ENCODE assay signal across 8 mouse cellular contexts in the genomic region with DNA sequence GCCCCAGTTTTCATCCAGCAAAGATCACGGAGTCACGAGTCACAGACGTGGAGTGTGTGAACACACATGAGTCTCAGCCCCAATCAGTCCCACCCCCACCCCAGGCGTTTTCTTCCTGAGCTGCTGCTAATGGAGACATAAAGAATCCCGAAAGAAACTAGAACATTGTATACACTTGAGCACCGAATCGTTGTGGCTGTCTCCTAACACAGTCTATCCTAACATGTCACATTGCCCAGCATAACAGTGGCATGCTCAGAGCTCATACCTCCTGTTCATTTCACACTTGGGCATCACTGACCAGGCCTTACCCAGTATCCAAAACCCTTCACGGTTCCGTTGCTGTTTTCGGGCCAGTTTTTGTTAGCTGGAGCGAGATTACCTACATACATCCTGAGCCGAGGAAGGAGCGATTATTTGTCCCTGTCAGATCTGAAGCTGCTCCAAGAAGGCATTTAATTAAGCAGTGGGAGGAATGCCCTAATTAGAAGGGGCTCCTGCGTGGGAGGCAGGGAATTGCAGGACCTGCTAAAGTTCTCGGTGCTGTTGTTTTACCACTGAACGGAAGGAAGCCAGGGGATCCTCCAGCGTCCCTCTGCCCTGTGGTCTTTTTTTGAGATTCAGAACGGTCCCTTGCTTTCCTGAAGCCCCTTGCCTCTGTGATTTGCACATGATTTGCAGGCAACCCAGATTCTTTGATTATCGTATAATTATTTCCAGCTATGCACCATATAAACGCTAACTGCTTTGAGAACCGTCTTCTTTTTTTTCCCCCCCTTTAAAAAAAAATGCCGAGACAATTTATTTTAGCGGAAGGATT. TPM values are rescaled to one million over a fixed set of nuclear protein-coding genes. Genes with fewer than 3 reads are reported as not detected.
DNase-seq lines count a peak whose midpoint lies in the region; ATAC-seq and TF ChIP-seq lines count a peak whose summit lies in the region.

No protein-coding gene starts in this region.

- 16% methylated on average over 23 of the region's 23 CpGs for WGBS in kidney, embryonic 16.5 days
- 27% methylated on average over 23 of the region's 23 CpGs for WGBS in heart, embryonic 16.5 days
- 15% methylated on average over 23 of the region's 23 CpGs for WGBS in limb, embryonic 15.5 days
- 24% methylated on average over 23 of the region's 23 CpGs for WGBS in stomach, postnatal 0 days

- ATAC-seq in kidney, embryonic 16.5 days (ENCODE audit: low FRiP score, low TSS enrichment) = peak; percentile 33
- ATAC-seq in heart, embryonic 16.5 days (replicated peaks; ENCODE audit: extremely low read depth, insufficient read depth, low FRiP score) = no peak
- no peak for ATAC-seq in limb, embryonic 15.5 days (ENCODE audit: insufficient number of reproducible peaks, low FRiP score, low TSS enrichment, low read depth)
- no peak for ATAC-seq in stomach, postnatal 0 days (ENCODE audit: low FRiP score, low TSS enrichment)
- ATAC-seq in monocyte, adult 5-6 weeks (replicated peaks; ENCODE audit: insufficient number of reproducible peaks, low FRiP score, low TSS enrichment, poor library complexity, severe bottlenecking) = no peak

- H3K27me3 ChIP-seq in kidney, embryonic 16.5 days (ENCODE audit: insufficient read depth, low read length) = no peaks in the 10 kb centered on the region
- no peaks in the 10 kb centered on the region for H3K27me3 ChIP-seq in heart, embryonic 16.5 days (ENCODE audit: control insufficient read depth, insufficient read depth, low read length)
- no peaks in the 10 kb centered on the region for H3K27me3 ChIP-seq in limb, embryonic 15.5 days
- no peaks in the 10 kb centered on the region for H3K27me3 ChIP-seq in stomach, postnatal 0 days (ENCODE audit: control insufficient read depth, insufficient read depth, low read length)

- TF ChIP-seq CTCF in stomach, postnatal 0 days (IDR thresholded peaks at IDR 0.05; ENCODE audit: low read depth) = no peak

- DNase-seq in kidney, adult 18-20 months = no peak
- DNase-seq in cerebellum, postnatal 14 days = peak; percentile 19 to 44
- DNase-seq in stomach, postnatal 0 days (ENCODE audit: low spot score) = no peak
- DNase-seq in gastrocnemius, postnatal 14 days = no peak

- peaks cover 16% of the 10 kb centered on the region; the same call in 1 of the 2 replicates for H3K4me1 ChIP-seq in kidney, embryonic 16.5 days (ENCODE audit: insufficient read depth, low read length)
- H3K4me1 ChIP-seq in heart, embryonic 16.5 days (ENCODE audit: control insufficient read depth, insufficient read depth, low read length) = peaks cover 15% of the 10 kb centered on the region
- H3K4me1 ChIP-seq in limb, embryonic 15.5 days = peaks cover 13% of the 10 kb centered on the region; the same call in 1 of the 2 replicates
- H3K4me1 ChIP-seq in stomach, postnatal 0 days (replicated peaks; ENCODE audit: control insufficient read depth, insufficient read depth) = no peaks in the 10 kb centered on the region

- H3K9ac ChIP-seq in kidney, embryonic 16.5 days (replicated peaks; ENCODE audit: low read length) = peak overlapping the region; percentile 30
- H3K9ac ChIP-seq in heart, embryonic 16.5 days (ENCODE audit: low read length) = peak overlapping the region; percentile 55
- H3K9ac ChIP-seq in limb, embryonic 15.5 days = no peak overlapping the region
- peak overlapping the region; percentile 31; the same call in 1 of the 2 replicates for H3K9ac ChIP-seq in stomach, postnatal 0 days (ENCODE audit: low read length)

- no peaks in the 10 kb centered on the region for H3K9me3 ChIP-seq in kidney, embryonic 16.5 days (ENCODE audit: low read length)
- no peaks in the 10 kb centered on the region for H3K9me3 ChIP-seq in heart, embryonic 16.5 days (replicated peaks; ENCODE audit: control insufficient read depth, low read length)
- H3K9me3 ChIP-seq in limb, embryonic 15.5 days = no peaks in the 10 kb centered on the region
- H3K9me3 ChIP-seq in stomach, postnatal 0 days (ENCODE audit: control insufficient read depth, low read length) = no peaks in the 10 kb centered on the region

- peak overlapping the region; percentile 37 for H3K4me3 ChIP-seq in kidney, embryonic 16.5 days (ENCODE audit: low read length)
- H3K4me3 ChIP-seq in heart, embryonic 16.5 days (ENCODE audit: low read length) = peak overlapping the region; percentile 23
- peak overlapping the region; percentile 20 for H3K4me3 ChIP-seq in limb, embryonic 15.5 days
- H3K4me3 ChIP-seq in stomach, postnatal 0 days (ENCODE audit: low read depth, low read length) = peak overlapping the region; percentile 22

- intact Hi-C loops in gastrocnemius, postnatal 14 days (cut with DNase I; ENCODE audit: low total_unique reads) = no loop called here

- TF ChIP-seq EP300 in stomach, postnatal 0 days (optimal IDR thresholded peaks at IDR 0.05) = no peak

- H3K36me3 ChIP-seq in kidney, embryonic 16.5 days (ENCODE audit: insufficient read depth, low read length) = no peaks in the 10 kb centered on the region
- no peaks in the 10 kb centered on the region for H3K36me3 ChIP-seq in heart, embryonic 16.5 days (ENCODE audit: control insufficient read depth, insufficient read depth)
- no peaks in the 10 kb centered on the region for H3K36me3 ChIP-seq in limb, embryonic 15.5 days
- no peaks in the 10 kb centered on the region for H3K36me3 ChIP-seq in stomach, postnatal 0 days (ENCODE audit: control insufficient read depth, insufficient read depth, low read length)

- H3K4me2 ChIP-seq in kidney, embryonic 16.5 days (replicated peaks; ENCODE audit: low read depth, low read length) = peak overlapping the region; percentile 65
- peak overlapping the region; percentile 60 for H3K4me2 ChIP-seq in heart, embryonic 16.5 days (ENCODE audit: low read depth, low read length)
- H3K4me2 ChIP-seq in limb, embryonic 15.5 days = peak overlapping the region; percentile 44
- H3K4me2 ChIP-seq in stomach, postnatal 0 days (replicated peaks; ENCODE audit: low read depth) = peak overlapping the region; percentile 54

- no peak overlapping the region for H3K27ac ChIP-seq in kidney, embryonic 16.5 days (ENCODE audit: low read length)
- no peak overlapping the region for H3K27ac ChIP-seq in heart, embryonic 16.5 days (ENCODE audit: low read length)
- no peak overlapping the region for H3K27ac ChIP-seq in limb, embryonic 15.5 days
- no peak overlapping the region for H3K27ac ChIP-seq in stomach, postnatal 0 days (replicated peaks)

RNA-seq across cellular contexts. Expression of a gene that starts 53.4 kb away (rescaled TPM):
- 203 and 209 TPM in 2 replicates for polyA plus RNA-seq in kidney, embryonic 16.5 days (2015; fragmentation: Nextera tagmentation; extraction: Ambion mirVana)
- polyA plus RNA-seq in heart, embryonic 16.5 days (2015; fragmentation: Nextera tagmentation; extraction: Ambion mirVana) = 104 and 115 TPM in 2 replicates
- 186 and 213 TPM in 2 replicates for polyA plus RNA-seq in limb, embryonic 15.5 days (2015; fragmentation: Nextera tagmentation; extraction: Ambion mirVana)
- 85.1 and 90.6 TPM in 2 replicates for polyA plus RNA-seq in stomach, postnatal 0 days (2015; fragmentation: Nextera tagmentation; extraction: Ambion mirVana)
- 260 to 307 TPM (median 290 TPM) in 3 replicates for total RNA-seq in monocyte, adult 5-6 weeks (2017)
- total RNA-seq in gastrocnemius, postnatal 14 days (2021) = 10 to 100 TPM; 43.8 to 49.0 TPM

Comparison
In these comparisons a context has a peak if more than half of its experiments do, and no peak if none do; other contexts are left out.
1. DNase-seq: peak in cerebellum, postnatal 14 days (2 of 2); none in kidney, adult 18-20 months (single experiment), stomach, postnatal 0 days (single experiment) and gastrocnemius, postnatal 14 days (single experiment).
2. Peak in every context shown above with its lines, with median percentiles within 50 percentile points of each other: H3K4me2 ChIP-seq and H3K4me3 ChIP-seq.